Mouse (Mus musculus): ENCODE measurements at regions not wholly inside any gene's neighbourhood (a gene's known extent, or its start where the extent isn't known, plus 50 kb on each side); places are given as distances from the start of the nearest gene placed in this dataset.

- DNase-seq (ENCODE audit: low read depth, low spot score), result no peak
Measured at GRCm38 (mm10) chr15:31173309-31174115, 50.6 kb upstream of the Dap start.

All from retina, adult 2 months (tissue).